Mouse (Mus musculus) cerebellum, postnatal 10 days (tissue): ENCODE measurements at regions not wholly inside any gene's neighbourhood (a gene's known extent, or its start where the extent isn't known, plus 50 kb on each side); places are given as distances from the start of the nearest gene placed in this dataset.

ENCODE experiments used
- DNase-seq, 2 experiments: peaks; one replicate each; pipeline ENCODE4 v3.0.0; 2021; ENCODE audit warnings: mixed read lengths in 2 of 2

DNA sequence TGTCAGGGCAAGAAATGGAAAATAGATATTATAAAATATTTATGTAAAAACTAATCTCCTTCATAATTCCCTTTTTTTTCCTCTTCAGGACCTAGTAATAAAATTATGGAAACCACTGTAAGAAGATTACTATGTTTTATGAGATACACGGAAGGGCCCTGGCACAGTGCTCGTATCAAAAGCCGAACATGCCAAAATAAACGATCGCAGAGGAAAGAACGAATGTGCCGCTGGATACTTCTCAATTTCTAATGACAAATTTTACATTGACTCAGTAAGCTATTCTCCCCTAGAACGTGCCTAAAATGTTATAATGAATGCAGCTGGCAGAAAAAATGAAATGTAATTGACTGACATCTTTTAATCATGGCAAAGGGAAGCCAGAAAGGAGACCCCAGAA is 257.4 kb upstream of the Daam1 start:
- no peak for DNase-seq

DNA sequence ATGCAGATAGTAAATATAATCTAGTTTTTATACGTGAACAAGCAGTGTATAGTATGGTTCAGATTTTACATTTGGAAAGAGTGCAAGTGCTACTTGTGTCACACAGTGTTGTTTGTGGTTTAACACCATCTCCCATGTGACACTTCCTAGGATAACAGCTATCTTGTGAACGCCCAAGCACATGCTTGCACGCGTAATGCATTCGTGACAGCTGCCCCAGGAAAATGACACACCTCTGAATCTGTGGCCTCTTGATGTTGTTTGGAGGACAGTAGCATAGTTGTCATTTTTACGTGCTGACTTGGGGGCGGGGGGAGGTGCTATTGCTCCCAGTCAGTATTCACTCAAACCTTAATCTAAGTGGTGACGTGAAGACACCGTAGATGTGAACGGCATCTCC is 256.2 kb upstream of the Daam1 start:
- no peak for DNase-seq

DNA sequence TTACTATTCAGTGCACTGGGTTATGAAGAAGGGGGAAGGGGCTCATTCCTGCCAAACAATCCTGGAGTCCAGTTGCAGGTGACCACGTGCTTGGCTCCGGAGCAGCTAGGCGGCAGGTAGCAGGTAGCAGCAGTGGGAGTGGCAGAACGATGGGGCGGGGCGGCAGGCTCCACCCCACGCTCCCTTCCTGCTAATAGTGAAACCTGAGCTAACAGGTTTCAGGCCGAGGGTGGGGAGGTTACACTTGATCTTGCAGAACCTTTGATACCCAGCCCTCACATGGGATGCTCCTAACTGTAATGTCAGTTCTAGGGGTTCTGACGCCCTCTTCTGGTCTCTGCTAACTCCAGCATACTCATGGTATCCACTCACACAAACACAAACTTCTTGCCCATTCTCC is 253.5 kb upstream of the Daam1 start:
- peak; percentile 54 to 68 for DNase-seq

DNA sequence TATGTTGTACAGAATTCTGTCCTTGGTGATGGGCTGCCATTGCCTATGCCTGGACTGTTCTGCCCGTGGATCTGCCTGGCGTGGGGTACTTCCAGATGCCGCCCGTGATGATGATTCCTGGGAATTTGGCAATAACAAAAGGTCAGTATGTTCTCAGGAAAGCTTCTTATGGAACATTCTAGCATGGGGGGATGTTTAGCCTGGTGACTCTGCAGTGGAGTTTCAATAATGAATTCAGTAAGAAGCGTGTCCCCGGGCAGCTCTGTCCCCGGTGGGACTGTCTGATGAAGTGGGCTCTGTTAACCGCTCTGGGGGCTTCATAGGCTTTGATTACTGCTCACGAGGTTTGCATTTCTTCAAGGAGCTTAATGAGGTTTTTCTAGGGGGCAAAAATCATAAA is 252.9 kb upstream of the Daam1 start:
- no peak for DNase-seq

DNA sequence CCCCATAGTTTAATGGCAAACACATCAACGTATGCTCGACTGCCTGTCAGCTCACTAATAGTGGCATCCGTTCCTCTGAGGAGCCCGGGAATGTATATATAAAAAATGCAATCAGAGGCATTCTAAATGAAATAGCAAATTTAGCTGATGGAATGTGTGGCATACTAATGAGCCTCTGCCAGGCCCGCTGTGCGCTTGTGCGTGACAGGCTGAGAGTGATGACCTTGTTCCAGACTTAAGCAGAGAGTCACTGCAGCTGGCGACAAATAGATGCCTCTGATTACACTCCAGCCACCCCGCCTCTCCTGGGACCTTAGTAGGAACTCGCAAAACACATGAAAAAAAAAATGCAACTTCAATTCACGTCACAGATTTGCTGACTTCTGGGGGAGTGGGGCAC is 252.0 kb upstream of the Daam1 start:
- no peak for DNase-seq

DNA sequence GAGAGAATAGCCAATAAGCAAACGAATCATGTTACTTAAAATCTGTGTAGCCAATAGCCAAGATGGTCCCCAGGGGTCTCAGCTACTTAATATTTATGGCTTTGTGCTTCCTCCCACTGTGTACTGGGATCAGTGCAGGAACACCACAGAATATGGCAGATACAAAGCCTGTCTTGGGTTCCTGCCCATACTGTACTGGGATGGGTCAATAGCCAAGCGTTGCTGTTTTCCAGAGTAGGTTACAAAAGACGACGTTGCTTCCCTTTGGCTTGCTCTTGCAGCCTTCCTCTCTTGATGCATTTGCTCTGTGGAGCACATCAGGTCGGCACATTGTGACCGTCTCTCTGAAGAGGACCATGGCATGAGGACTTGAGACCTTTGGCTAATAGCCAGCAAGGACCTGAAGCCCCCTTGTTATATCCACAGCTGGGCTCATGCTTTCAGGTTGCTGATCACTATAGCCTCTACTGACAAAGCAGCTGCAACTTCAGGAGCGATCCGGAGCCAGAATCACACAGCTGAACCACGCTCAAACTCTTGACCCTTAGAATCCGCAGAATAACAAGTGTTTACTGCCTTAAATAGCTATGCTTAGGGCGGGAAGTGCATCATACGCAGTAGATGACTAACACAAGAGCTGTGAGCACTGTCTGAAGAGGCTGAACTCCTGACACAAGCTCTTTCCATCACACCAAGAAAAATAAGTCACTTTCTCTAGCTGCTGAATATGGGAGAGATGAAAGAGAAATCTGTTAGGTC is 250.2 kb upstream of the Daam1 start:
- DNase-seq = peak; percentile 39

DNA sequence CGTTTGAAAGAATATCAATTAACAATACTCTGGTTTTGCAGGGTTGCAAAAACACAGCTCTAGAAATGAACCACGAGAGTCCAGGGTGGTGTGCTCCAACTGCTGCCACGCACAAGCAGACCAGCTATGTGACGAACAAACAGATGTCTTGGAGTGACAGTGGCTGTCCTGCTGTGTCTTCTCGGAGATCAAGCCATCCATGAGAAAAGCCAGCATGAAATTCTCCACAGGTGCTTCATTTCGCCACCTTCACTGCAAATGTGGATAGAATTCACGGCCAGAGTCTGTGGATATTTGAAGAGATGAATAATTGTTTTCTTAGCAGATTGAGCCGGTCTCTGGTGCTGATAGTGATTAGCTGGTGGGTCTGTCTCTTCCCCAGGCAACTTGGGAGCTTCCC is 246.3 kb upstream of the Daam1 start:
- peak; percentile 37 to 60 for DNase-seq

DNA sequence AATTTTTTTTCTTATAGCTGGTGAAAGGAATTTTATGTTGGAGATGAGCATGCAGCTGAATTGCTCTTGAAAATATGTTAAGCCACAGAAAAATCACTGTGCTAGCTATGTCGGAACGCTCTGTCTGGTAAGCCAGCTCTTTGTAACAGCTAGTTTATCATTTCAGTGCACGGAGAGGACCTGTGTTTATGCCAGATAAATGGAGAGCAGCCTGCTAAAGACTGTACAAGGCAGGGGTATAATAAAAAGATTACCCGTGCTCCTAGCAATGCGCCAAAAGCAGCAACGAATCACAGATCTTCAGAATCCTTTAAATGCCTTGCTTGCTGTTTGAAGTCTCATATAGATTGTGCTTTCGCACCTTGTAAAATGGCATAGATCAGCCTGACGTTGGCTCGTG is 232.2 kb upstream of the Daam1 start:
- no peak for DNase-seq

DNA sequence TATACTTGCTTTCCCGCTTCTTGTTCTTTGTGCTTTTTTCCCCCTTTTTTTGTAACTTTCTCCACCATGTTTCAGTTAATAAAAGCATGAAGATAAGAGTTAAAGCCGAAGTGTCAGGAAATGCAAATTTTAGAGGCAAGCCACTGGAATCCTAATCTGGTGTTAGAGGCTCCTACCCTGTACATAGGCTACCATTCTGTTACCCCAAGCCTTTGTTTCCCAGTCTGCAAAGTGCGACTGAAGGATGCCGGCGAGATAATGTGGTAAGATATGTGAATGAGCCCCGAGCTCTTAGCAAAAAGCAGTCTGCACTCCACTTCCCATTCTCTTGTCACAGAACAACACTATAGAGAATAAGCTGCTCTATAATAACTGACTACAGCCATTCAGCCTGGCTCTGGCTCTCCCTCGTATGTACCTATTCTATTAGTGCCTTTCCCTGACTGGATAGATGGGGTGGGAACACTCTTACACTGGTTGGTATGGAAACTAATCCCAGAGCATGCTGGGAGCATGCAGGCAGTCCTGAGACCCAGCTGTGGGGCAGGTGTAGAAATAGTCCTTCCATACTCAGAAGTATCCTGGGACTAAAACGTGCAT is 229.7 kb upstream of the Daam1 start:
- no peak for DNase-seq

DNA sequence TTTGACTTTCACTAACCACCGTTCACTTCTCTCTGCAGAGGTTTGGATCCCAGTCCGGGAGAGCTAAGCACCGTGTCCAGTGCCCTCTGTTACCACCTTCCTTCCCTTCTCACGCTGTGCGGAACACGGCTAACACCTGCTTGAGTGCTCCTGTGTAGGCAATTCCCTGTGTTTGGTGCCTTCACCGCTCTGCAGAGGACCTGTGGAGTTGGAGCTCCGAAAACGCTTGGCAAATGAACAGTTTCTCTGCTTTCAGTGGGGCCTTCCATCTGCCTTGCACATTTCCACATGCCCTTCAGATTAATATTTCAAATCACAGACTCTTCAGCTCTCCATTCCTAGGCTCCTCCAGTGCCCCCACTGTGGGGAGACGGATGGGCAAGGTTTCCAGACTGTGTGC is 227.7 kb upstream of the Daam1 start:
- DNase-seq = peak; percentile 55 to 63

DNA sequence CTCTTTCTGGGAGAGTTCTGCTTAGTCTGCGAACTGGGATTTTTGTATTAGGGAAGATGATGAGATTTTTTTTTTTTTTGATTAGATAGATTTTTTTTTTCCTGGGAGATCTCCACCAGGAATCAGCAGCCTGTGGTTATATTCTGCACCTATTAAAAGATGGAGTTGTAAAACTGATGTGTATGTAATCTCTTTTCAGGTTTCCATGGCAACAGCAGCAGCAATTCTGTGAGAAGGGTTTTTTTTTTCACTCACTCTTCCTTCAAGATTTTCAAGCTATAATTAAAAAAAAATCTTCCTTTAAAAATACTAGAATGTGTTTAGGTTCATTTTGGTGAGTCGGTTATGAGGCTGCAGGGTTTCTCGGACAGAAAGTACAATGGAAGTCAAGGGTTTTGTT is 224.5 kb upstream of the Daam1 start:
- no peak for DNase-seq

DNA sequence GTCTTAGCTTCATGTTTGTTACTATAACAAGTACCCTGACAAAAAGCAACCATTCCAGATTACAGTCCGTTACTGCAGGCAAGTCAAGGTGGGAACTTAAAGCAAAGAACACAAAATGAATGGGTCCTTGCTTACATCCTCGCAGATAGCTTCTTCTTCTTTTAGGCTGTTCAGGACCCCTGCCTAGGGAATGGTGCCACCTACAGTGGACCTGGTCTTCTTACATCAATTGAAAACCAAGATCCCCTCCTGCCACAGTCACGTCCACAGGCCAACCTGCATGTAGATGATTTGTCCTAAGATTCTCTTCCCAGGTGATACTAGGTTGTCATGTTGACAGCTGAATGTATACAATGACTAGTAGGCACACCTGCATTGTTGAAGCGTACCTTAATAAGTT is 222.9 kb upstream of the Daam1 start:
- DNase-seq = no peak

DNA sequence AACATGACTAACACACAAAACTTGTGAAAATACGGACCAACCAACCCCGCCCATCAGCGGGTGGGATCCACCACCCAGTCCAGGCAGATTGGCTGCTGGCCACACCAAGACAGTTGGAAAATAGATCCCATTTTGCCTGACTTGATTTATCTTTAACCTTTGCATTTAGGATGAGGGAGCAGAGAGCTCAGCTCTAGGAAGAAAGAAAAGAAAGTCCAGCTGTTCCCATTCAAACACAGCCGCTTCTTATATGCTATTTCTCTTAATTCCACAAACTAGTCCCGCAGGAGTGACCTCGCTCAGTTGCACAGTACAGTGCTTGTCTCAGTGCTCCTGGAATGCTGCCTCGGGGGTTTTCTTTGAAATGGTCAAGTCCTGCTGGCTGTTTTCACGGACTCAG is 217.6 kb upstream of the Daam1 start:
- DNase-seq = no peak

DNA sequence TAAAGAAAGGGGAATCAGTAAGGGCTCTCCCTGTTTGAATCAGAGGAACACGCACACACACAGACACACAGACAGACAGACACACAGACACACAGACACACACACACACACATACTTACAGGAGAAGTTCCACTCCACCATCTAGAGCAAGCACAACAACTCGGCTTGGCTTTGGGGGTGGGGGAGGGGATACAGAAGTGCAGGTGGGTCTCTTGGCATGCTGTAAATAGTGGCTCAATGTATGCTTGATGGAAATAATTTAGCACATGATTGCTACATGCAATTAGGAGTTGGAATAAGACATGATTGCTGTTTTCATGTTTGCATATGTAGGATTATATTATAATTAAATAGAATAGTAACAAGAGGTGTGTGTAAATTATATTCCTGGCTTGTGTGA is 215.9 kb upstream of the Daam1 start:
- DNase-seq = no peak

DNA sequence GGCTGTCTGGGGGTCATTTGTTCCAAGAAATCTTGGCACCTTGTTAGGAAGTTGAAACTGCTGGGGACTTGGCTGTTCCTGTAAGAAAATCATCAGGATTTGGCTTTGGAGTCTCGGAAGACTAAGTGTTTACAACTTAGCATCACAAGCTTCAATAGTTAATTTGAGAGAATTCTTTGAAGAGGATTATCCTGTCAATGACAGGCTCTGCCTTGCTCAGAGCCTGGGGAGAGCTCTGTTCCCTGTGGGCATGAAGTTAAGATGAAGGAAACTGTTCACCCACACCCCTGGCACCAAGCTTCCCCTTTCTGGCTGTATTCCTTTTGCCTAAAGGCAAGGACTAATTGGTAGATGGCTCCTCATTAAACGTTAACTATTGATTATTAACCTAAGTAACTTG is 215.5 kb upstream of the Daam1 start:
- no peak for DNase-seq

DNA sequence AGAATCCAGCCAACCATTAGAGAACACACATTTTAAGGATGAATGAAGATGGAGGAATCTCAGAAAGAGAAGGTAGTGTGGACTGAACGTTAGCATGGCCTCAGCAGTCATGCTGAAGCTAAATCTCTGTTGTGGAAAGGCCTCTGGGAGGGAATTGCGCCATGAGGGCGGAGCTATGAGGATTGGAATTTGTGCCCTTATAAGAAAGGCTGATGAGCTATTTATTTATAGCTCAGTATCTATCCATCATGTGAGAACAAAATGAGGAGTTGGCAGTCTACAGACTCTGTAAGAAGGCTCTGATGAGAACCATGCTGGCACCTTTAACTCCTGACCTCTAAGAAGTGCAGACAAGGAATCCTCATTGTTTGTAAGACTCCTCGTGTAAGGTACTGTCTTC is 214.8 kb upstream of the Daam1 start:
- DNase-seq = no peak

DNA sequence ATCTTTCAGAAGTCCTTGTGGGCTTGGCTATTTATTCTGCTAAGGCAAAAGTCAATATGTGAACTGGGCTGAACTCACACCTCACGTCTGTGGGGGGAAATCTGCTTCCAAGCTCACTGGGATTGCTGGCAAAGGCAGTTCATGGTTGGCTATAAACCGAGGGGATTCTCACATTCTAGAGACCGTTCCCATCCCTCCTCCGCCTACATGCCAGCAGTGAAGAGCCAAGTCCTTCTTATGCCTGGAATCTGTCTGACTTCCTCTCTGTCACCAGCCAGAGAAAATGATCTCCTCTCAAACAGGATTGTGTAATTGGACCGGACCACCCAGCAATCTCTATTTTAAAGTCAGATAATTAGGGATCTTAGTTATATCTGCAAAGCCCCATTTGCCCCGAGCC is 212.4 kb upstream of the Daam1 start:
- DNase-seq = peak; percentile 71 to 85

DNA sequence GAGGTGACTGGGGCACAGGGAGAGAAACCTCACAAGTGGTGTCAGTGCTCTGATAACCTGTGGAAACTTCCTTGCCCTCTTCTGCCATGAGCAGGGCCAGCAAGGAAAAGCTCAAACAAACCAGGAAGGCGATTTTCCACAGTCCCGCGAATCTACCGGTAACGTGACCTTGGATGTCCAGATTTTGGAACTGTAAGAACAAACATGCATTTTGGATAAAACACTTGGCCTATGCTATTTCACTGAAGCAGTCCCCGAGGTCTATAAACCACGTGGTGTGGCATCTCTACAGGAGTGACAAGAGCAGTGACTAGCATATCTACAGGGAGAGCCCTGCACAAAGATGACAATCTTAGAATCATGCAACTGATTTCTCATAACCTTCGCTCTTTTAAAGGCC is 211.9 kb upstream of the Daam1 start:
- no peak for DNase-seq

DNA sequence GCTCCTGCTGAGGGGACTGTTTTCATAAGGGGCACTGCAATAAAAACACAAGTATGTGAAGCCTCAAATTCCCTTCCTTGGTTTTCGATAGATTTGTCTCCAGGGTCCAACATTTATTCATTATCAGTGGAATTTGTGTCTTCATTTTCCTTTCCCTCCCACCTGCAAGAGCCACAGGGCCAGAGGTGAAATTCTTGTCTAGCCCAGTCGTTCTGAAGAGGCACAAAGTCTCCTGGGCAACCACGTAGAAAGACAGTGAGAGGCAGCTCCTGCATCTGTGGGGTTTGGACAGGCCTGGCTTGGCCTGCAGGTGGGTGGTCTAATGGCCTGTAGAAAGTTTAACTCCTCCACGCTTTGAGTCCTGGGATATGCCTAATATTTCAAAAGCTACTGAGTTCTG is 211.3 kb upstream of the Daam1 start:
- DNase-seq = no peak

DNA sequence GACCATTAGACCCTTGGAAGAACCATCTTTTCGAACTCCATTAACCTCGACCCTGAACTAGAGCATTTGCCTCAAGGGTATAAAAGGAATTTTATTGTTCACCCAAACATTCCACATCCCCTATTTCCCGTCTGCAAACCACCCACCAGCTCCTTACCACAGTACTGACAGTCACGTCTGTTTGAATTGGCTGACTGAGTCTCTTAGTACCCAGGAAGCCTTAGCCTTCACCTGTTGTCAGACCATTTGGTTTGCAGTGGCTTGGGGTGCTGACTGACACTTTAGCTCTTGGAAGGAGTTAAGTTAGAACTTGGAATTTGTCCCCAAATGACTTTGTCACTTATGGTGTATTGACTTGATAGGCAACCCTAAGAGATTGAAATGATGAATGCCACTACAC is 209.3 kb upstream of the Daam1 start:
- no peak for DNase-seq

DNA sequence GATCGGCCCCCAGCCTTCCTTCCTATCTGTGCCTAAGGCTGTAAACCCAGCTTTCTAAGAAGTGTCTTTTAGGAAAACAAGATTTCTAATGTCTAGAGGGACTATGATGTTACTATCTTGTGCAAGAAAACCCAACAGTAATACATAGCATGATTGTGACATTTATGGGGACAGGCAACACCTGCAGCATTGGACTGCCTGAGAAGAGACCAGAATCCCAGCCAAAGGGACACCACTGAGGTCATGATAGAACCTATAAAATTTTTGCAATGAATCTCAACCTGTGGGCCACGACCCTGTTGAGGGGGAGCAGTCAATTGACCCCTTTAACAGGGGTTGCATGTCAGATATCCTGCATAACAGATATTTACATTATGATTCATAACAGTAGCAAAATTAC is 208.1 kb upstream of the Daam1 start:
- DNase-seq = no peak

DNA sequence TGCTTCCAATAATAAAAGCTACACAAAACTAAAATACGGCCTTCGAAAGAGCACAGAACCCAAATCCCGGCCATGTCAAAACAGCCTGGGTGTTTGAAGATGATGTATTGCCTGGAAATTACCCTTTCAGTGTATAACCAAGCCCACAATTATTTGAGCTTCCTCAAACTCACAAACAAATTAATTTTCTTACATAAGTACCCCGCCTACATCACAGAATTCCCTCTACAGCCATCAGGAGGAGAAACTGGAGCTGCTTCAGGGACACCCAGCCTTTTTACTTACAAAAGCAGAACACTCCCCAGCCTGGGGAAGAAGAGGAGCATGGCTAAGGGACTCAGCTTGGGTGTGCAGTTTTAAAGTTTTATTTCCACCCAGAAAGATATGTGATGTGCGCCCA is 207.6 kb upstream of the Daam1 start:
- no peak for DNase-seq

DNA sequence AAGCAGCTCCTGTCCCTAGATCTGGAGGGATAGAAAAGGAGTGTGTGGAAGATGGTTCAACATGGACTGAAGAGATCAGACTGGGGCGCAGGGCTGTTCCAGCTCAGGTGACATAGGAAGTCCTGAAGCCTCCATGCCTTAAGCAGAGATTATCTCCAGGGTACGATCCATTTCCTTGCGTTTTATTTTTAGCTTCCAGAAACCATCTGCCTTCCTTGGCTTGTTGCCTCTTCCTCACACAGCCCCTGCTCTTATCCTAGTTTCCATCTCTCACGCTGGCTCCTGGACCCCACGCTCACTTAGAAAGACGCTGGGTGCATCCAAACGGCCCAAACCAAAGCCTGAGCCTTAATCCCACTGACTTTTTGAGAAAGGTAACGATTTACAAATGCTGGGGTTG is 206.8 kb upstream of the Daam1 start:
- peak; percentile 80 for DNase-seq

DNA sequence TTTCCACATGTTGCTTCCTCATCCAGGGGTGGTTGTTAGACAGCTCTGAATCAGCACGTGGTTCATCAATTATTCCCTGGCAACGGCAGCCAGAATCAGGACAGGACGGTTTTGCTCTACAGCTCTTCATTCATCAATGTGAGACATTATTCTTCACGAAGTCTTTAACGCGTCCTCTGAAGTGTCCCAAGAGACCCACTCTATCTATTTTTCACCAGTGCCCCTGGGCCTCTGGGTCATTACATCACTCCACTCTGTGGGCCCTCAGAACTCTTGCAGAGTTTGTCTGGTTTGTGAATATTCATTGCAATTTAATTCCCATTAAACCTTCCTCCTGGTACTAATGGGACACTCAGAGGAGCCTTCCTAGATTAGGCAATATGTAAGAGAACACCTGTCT is 206.2 kb upstream of the Daam1 start:
- DNase-seq = no peak

DNA sequence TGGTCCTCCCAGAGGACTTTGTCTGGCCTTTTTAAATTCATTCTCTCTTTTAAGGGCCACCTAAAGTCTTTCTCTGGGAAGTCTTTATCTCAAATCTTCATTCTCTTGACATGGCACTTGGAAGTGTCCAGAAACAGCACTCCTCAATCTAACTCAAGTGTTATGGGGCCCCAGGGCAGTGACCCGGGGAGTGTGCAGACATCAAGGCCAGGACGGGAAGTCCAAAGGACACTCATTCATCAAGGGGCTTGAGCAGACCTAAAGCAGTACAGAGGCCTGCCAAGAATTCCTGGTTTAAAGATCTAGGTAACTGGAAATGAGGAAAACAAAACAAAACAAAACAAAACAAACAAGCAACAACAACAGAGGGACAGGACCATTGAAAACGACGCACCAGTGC is 205.8 kb upstream of the Daam1 start:
- DNase-seq = no peak
